Mouse (Mus musculus): ENCODE data around the gene Bicra. TPM values are rescaled to one million over a fixed set of nuclear protein-coding genes. Genes with fewer than 3 reads are reported as not detected.
A peak's percentile ranks its signal among the peaks of the same experiment; 100 is the strongest.

Bicra gene
- polyA plus RNA-seq, 1 experiment from 2014 or later, result 1.9 TPM

GRCm38 (mm10) chr7:15944311-15944710 lies 103.4 kb downstream of the Bicra start:
- peaks cover 36% of the 10 kb centered on the region for H3K4me1 ChIP-seq (ENCODE audit: control insufficient read depth, low read depth, low read length)
- H3K4me3 ChIP-seq (ENCODE audit: low read depth, low read length), result no peak overlapping the region
- no peak for ATAC-seq (ENCODE audit: low read depth)
- no peak overlapping the region for H3K27ac ChIP-seq (ENCODE audit: low read length)
- no peaks in the 10 kb centered on the region for H3K9me3 ChIP-seq (replicated peaks; ENCODE audit: control insufficient read depth, low read length)
- peaks cover 43% of the 10 kb centered on the region for H3K36me3 ChIP-seq (ENCODE audit: control insufficient read depth, insufficient read depth)
- no peak overlapping the region for H3K9ac ChIP-seq (ENCODE audit: low read depth, low read length)
- H3K27me3 ChIP-seq (ENCODE audit: control insufficient read depth, insufficient read depth, low read depth, low read length), result no peaks in the 10 kb centered on the region
- peak overlapping the region; percentile 67; the same call in 1 of the 2 replicates for H3K4me2 ChIP-seq (ENCODE audit: low read depth, low read length)
- WGBS (ENCODE audit: insufficient replicate concordance), result 92% methylated on average over 1 of the region's 1 CpGs

- H3K4me2 ChIP-seq (ENCODE audit: low read depth, low read length), result no peak overlapping the region
- WGBS (ENCODE audit: insufficient replicate concordance), result 82% methylated on average over 3 of the region's 3 CpGs
Measured at GRCm38 (mm10) chr7:15938621-15939020, 109.1 kb downstream of the Bicra start.

GRCm38 (mm10) chr7:15937491-15937890 lies 110.2 kb downstream of the Bicra start:
- Histone ChIP-seq H3K4me2 (ENCODE audit: low read depth, low read length) (no peak overlapping the region), H3K9me3 (replicated peaks; ENCODE audit: control insufficient read depth, low read length) (no peaks in the 10 kb centered on the region), H3K9ac (ENCODE audit: low read depth, low read length) (no peak overlapping the region), H3K4me3 (ENCODE audit: low read depth, low read length) (no peak overlapping the region), H3K4me1 (ENCODE audit: control insufficient read depth, low read depth, low read length) (no peaks in the 10 kb centered on the region), H3K27me3 (ENCODE audit: control insufficient read depth, insufficient read depth, low read depth, low read length) (peaks cover 5% of the 10 kb centered on the region; the same call in 1 of the 2 replicates), H3K36me3 (ENCODE audit: control insufficient read depth, insufficient read depth) (peaks cover 53% of the 10 kb centered on the region), H3K27ac (ENCODE audit: low read length) (no peak overlapping the region)
- ATAC-seq (ENCODE audit: low read depth), result no peak
- WGBS (ENCODE audit: insufficient replicate concordance), result 67% methylated on average over 5 of the region's 5 CpGs

More at GRCm38 (mm10) chr7:15938621-15939020, 109.1 kb downstream of the Bicra start:
- Histone ChIP-seq H3K4me3 (ENCODE audit: low read depth, low read length) (no peak overlapping the region), H3K9me3 (replicated peaks; ENCODE audit: control insufficient read depth, low read length) (no peaks in the 10 kb centered on the region), H3K27ac (ENCODE audit: low read length) (no peak overlapping the region), H3K9ac (ENCODE audit: low read depth, low read length) (no peak overlapping the region), H3K27me3 (ENCODE audit: control insufficient read depth, insufficient read depth, low read depth, low read length) (peaks cover 2% of the 10 kb centered on the region; the same call in 1 of the 2 replicates), H3K4me1 (ENCODE audit: control insufficient read depth, low read depth, low read length) (no peaks in the 10 kb centered on the region), H3K36me3 (ENCODE audit: control insufficient read depth, insufficient read depth) (peaks cover 59% of the 10 kb centered on the region)
- ATAC-seq (ENCODE audit: low read depth), result no peak

- H3K27me3 ChIP-seq (ENCODE audit: control insufficient read depth, insufficient read depth, low read depth, low read length), result peaks cover 5% of the 10 kb centered on the region; the same call in 1 of the 2 replicates
- no peak overlapping the region for H3K4me3 ChIP-seq (ENCODE audit: low read depth, low read length)
- ATAC-seq (ENCODE audit: low read depth), result no peak
- peaks cover 3% of the 10 kb centered on the region for H3K4me1 ChIP-seq (ENCODE audit: control insufficient read depth, low read depth, low read length)
- WGBS (ENCODE audit: insufficient replicate concordance), result 28% methylated on average over 16 of the region's 16 CpGs
- no peak overlapping the region for H3K9ac ChIP-seq (ENCODE audit: low read depth, low read length)
- H3K4me2 ChIP-seq (ENCODE audit: low read depth, low read length), result no peak overlapping the region
- H3K36me3 ChIP-seq (ENCODE audit: control insufficient read depth, insufficient read depth), result peaks cover 18% of the 10 kb centered on the region
- H3K9me3 ChIP-seq (replicated peaks; ENCODE audit: control insufficient read depth, low read length), result no peaks in the 10 kb centered on the region
- no peak overlapping the region for H3K27ac ChIP-seq (ENCODE audit: low read length)
Measured at GRCm38 (mm10) chr7:15933437-15934359, 114.0 kb downstream of the Bicra start.

- H3K36me3 ChIP-seq (ENCODE audit: control insufficient read depth, insufficient read depth), result no peaks in the 10 kb centered on the region
- WGBS (ENCODE audit: insufficient replicate concordance), result 51% methylated on average over 3 of the region's 3 CpGs
- no peak for ATAC-seq (ENCODE audit: low read depth)
Measured at GRCm38 (mm10) chr7:15931635-15932034, 116.1 kb downstream of the Bicra start.

GRCm38 (mm10) chr7:15930543-15930942 lies 117.2 kb downstream of the Bicra start:
- Histone ChIP-seq H3K27me3 (ENCODE audit: control insufficient read depth, insufficient read depth, low read depth, low read length) (peaks cover 5% of the 10 kb centered on the region; the same call in 1 of the 2 replicates), H3K9ac (ENCODE audit: low read depth, low read length) (no peak overlapping the region), H3K4me2 (ENCODE audit: low read depth, low read length) (no peak overlapping the region), H3K36me3 (ENCODE audit: control insufficient read depth, insufficient read depth) (no peaks in the 10 kb centered on the region), H3K4me1 (ENCODE audit: control insufficient read depth, low read depth, low read length) (peaks cover 3% of the 10 kb centered on the region), H3K4me3 (ENCODE audit: low read depth, low read length) (no peak overlapping the region), H3K9me3 (replicated peaks; ENCODE audit: control insufficient read depth, low read length) (no peaks in the 10 kb centered on the region), H3K27ac (ENCODE audit: low read length) (no peak overlapping the region)
- 49% methylated on average over 2 of the region's 2 CpGs for WGBS (ENCODE audit: insufficient replicate concordance)
- no peak for ATAC-seq (ENCODE audit: low read depth)

More at GRCm38 (mm10) chr7:15931635-15932034, 116.1 kb downstream of the Bicra start:
- H3K9me3 ChIP-seq (replicated peaks; ENCODE audit: control insufficient read depth, low read length), result no peaks in the 10 kb centered on the region
- H3K9ac ChIP-seq (ENCODE audit: low read depth, low read length), result no peak overlapping the region
- no peak overlapping the region for H3K27ac ChIP-seq (ENCODE audit: low read length)
- no peak overlapping the region for H3K4me2 ChIP-seq (ENCODE audit: low read depth, low read length)
- peaks cover 5% of the 10 kb centered on the region; the same call in 1 of the 2 replicates for H3K27me3 ChIP-seq (ENCODE audit: control insufficient read depth, insufficient read depth, low read depth, low read length)
- H3K4me1 ChIP-seq (ENCODE audit: control insufficient read depth, low read depth, low read length), result peaks cover 3% of the 10 kb centered on the region
- no peak overlapping the region for H3K4me3 ChIP-seq (ENCODE audit: low read depth, low read length)

- Histone ChIP-seq H3K4me1 (ENCODE audit: control insufficient read depth, low read depth, low read length) (peaks cover 3% of the 10 kb centered on the region), H3K9ac (ENCODE audit: low read depth, low read length) (no peak overlapping the region), H3K4me2 (ENCODE audit: low read depth, low read length) (no peak overlapping the region), H3K4me3 (ENCODE audit: low read depth, low read length) (no peak overlapping the region), H3K9me3 (replicated peaks; ENCODE audit: control insufficient read depth, low read length) (no peaks in the 10 kb centered on the region), H3K27ac (ENCODE audit: low read length) (no peak overlapping the region), H3K27me3 (ENCODE audit: control insufficient read depth, insufficient read depth, low read depth, low read length) (peaks cover 5% of the 10 kb centered on the region; the same call in 1 of the 2 replicates), H3K36me3 (ENCODE audit: control insufficient read depth, insufficient read depth) (no peaks in the 10 kb centered on the region)
- ATAC-seq (ENCODE audit: low read depth), result peak; percentile 71
- WGBS (ENCODE audit: insufficient replicate concordance), result 13% methylated on average over 4 of the region's 4 CpGs
Measured at GRCm38 (mm10) chr7:15929910-15930309, 117.8 kb downstream of the Bicra start.

GRCm38 (mm10) chr7:15922220-15922773 lies 125.4 kb downstream of the Bicra start, which contains the start of gene Selenow:
TSS of gene Selenow (minus strand) at chr7:15922402.
- no peaks in the 10 kb centered on the region for H3K27me3 ChIP-seq (ENCODE audit: control insufficient read depth, insufficient read depth, low read depth, low read length)
- WGBS (ENCODE audit: insufficient replicate concordance), result 0% methylated on average over 33 of the region's 33 CpGs
- peak; percentile 98 for ATAC-seq (ENCODE audit: low read depth)

More at GRCm38 (mm10) chr7:15922220-15922773, 125.4 kb downstream of the Bicra start, which contains the start of gene Selenow:
- peak within 1 kb of the TSS; percentile 75 for H3K4me3 ChIP-seq (ENCODE audit: low read depth, low read length)
- no peaks in the 10 kb centered on the region for H3K9me3 ChIP-seq (replicated peaks; ENCODE audit: control insufficient read depth, low read length)
- H3K27ac ChIP-seq (ENCODE audit: low read length), result peak within 1 kb of the TSS; percentile 66
- peak within 1 kb of the TSS; percentile 76 for H3K9ac ChIP-seq (ENCODE audit: low read depth, low read length)
- H3K4me1 ChIP-seq (ENCODE audit: control insufficient read depth, low read depth, low read length), result peaks cover 30% of the 10 kb centered on the region
- H3K36me3 ChIP-seq (ENCODE audit: control insufficient read depth, insufficient read depth), result no peaks in the 10 kb centered on the region
- H3K4me2 ChIP-seq (ENCODE audit: low read depth, low read length), result peak within 1 kb of the TSS; percentile 83

Measured in liver, embryonic 16.5 days (tissue).